Mouse (Mus musculus): ENCODE measurements at regions not wholly inside any gene's neighbourhood (a gene's known extent, or its start where the extent isn't known, plus 50 kb on each side); places are given as distances from the start of the nearest gene placed in this dataset.

GRCm38 (mm10) chrX:13014051-13014450, 57.2 kb upstream of the Usp9x start:
- no peak for DNase-seq

DNA sequence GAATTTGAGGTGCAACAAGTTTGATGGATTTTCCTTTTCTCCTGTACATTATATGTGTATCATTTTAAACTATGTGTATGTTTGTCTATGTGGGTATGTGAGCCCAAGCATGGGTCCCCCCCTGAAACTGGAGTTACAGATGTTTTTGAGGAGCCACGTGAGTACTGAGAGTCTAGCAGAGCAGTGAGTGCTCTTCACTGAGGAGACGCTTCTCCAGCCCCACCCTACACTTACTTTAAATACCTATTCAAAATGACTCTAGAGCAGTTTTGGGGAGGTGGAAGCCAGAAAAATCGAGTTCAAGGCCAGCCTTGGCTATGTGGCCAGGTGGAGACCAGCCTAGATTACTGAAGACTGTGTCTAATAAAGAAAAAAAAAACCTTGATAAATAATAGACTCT, 58.2 kb upstream of the Usp9x start:
- no peak for DNase-seq

- DNase-seq = no peak
Observed at GRCm38 (mm10) chrX:12990777-12991176, 80.5 kb upstream of the Usp9x start.

- no peak for DNase-seq
Observed at GRCm38 (mm10) chrX:12977676-12978075, 93.6 kb upstream of the Usp9x start.

DNA sequence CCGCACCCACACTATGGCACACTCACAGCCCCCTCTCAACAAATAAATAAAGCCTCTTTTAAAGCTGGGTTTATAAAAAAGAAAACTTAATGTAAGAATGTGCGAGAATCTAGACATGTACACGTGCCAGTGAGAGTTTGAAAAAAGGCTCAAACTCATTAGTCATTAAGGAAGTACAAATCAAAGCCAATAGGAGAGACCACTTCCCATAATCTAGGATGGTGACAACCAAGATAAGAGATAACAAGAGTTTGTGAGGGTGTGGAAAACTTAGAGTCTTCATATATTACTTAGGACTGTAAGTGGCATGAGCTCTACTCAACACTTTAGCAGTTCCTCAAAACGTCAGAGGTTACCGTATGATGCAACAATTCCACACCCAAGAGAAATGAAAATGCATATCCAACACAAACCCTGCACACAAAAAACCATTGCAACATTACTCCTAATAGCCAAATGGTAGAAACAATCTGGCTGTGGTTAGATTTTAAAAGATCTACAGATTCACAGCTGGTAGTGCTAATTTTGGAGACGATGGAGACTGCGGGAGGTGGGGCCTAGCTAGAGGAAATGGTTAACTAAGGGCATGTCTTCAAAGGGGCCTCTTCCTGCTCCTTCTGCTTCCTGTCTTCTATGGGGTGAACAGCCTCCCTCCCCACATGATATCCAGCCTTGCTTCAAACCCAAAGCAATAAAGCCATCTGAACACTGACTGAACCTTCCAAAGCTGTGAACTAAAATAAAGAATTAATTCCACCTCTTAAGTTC, 102.1 kb upstream of the Usp9x start:
- DNase-seq = no peak

GRCm38 (mm10) chrX:12959467-12960314, 111.6 kb upstream of the Usp9x start:
- DNase-seq = no peak

DNA sequence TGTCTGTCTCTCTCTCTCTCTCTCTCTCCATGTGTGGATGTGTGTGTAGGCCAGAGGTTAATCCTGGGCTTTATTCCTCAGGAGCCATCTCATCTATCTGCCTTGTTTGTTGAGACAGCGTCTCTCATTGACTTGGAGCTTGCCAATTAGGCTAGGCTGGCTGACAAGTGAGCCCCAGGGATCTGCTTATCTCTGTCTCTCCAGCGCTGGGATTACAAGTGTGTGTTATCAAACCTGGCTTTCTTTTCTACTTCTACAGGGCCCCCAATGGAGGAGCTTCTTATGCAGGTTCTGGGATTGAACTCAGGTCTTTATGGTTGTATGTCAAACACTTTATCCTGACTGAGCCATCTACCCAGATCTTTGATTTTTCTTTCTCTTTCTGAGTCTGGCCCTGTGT, 112.4 kb upstream of the Usp9x start:
- no peak for DNase-seq

- DNase-seq = no peak
Observed at GRCm38 (mm10) chrX:12950928-12951660, 120.2 kb upstream of the Usp9x start.

DNA sequence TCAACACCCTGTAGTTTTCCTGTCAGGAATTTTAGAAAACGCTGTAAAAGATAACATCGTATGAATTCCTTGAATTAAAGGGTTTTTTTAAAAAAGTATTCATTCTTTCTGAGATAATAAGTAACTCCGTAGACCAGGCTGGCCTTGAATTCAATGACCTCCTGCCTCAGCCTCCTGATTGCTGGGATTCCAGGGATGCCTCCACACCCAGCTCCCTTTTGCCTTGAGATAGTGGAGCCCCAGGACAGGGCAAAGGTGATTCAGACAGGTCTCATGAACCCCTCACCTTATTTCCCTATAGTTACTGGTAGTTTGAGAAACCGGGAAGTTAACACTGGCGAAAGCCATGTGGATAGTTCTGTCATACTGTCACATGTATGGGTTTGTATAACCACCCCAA, 128.8 kb upstream of the Usp9x start:
- DNase-seq = no peak

- DNase-seq = peak; percentile 44
Observed at GRCm38 (mm10) chrX:12936406-12937172, 134.7 kb upstream of the Usp9x start.

DNA sequence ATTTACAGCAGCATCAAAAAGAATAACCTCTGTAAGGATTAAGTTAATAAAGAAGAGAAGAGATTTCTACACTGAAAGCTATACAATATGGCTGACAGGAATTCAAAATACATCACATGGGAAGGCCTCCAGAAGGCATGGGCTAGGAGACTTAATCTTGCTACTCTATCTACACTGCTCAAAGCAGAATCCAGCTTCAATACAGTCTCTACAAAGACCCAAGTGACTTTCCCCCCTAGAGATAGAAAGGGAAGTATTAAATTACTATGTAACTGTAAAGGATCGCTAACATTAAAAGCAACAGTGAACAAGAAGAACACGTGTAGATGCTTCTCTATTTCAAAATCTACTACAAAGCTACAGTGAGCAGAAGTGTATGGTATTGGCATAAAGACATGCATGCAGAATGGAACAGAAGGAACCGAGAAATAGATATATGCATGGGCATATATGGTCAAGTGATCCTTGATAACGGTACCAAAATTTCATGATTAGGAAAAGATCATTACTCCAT, 137.9 kb upstream of the Usp9x start:
- DNase-seq = no peak

DNA sequence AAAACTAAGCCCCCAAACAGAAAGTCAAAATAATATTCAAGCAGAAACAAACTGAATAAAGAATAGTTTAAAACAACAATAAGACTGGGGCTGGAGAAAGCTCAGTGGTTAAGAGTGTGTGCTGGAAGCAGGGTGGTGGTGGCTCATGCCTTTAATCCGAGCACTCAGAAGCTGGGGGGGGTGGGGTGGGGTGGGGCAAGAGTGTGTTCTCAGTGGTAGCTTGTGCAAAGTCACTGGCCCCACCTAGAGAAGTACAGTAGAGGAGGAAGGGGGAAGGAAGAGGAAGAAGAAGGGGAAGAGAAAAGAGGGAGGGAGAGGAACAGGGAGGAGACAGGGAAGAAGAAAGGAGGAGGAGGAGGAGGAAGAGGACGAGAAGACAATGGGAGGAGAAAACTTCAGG, 141.1 kb upstream of the Usp9x start:
- DNase-seq = no peak

DNA sequence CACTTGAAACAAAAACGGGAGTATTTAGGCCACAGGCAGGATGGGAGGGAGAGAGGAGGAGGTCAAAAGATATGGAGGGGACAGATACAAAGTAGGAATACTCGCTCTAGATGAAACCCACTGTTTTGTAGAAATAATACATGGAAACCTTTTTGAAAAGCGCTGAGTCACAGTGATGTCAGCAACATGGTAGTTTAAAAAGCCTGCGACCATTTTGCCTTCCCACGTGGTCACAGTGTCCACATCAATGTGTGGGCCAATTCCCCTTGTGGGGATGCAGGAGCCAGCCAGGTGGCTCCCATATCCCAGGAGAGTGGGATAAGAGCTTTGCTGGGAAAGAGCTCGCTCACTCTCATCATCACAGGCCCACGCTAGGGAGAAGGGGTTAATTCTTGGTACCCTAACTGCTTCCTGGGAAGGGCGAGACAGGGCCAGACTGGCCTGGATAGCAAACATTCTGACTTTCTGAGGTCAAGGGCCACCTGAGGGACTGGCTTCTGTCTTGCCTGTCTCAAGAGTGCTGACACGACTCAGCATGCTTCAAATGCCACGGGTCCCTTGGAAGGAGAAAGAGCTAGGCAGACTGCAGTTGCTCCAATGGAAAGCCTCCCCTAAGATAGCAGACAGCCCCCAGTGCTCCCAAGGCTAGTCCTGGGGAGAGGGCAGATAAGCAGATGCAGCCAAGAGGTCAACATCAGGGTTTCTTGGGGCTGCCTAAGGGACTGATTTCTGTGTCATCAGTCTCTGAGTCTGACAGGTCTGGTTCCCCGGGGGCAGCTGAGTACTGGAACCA, 143.3 kb upstream of the Usp9x start:
- DNase-seq = peak; percentile 14

DNA sequence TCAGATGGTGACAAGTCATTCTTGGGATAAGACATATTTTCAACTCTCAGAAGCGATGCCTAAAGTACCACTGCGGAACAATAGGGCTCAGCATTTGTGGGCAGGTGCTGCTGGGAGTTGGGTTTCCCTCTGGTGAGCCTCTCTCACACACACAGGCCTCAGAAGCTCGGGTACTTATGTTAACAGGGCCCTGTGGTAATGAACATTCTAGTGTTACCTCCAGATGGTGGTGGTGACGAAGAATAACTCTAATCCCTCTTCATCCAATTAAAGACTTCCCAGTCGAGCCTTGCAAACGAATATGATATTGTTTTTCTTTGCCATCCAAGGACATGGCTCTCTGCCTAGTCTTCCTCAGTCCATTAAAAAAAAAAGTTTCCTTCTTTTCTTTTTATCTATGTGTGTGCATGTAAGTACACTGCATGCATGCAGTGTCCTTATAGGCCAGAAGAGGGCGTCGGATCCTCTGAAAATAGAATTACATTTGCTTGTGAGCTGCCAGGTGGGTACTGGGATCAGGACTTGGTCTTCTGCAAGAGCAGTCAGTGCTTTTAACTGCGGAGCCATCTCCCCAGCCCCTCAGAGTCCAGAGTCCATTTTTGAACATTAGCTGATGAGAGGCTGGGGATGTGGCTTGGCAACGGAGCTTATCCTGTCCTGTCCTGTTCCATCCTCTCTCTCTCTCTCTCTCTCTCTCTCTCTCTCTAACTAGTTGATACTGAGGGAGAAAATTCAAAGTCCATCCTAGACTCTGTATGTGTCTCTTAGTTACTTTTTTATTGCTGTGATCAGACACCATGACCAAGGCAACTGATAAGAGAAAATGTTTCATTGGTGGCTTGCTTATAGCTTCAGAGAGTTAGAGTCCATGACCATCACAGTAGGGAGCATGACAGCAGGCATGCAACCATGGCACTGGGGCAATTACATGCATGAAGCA, 146.3 kb upstream of the Usp9x start:
- DNase-seq = no peak

DNA sequence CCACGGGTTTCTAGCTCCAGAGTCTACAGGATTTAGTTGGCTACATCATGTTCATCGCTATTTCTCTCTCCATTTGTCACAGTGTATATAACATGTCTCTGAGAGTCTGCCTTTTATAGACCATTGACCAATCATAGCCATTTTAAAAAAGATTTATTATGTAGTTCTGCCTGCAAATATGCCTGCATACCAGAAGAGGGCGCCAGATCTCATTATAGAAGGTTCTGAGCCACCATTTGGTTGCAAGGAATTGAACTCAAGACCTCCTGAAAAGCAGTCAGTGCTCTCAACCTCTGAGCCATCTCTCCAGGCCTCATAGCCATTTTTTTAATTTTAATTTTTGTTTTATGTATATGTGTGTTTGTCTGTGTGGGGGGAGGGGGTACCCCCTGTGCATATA, 151.7 kb upstream of the Usp9x start:
- no peak for DNase-seq

GRCm38 (mm10) chrX:12917105-12917504, 154.2 kb upstream of the Usp9x start:
- DNase-seq = peak; percentile 60

- DNase-seq = peak; percentile 36
Observed at GRCm38 (mm10) chrX:12916684-12917083, 154.6 kb upstream of the Usp9x start.

DNA sequence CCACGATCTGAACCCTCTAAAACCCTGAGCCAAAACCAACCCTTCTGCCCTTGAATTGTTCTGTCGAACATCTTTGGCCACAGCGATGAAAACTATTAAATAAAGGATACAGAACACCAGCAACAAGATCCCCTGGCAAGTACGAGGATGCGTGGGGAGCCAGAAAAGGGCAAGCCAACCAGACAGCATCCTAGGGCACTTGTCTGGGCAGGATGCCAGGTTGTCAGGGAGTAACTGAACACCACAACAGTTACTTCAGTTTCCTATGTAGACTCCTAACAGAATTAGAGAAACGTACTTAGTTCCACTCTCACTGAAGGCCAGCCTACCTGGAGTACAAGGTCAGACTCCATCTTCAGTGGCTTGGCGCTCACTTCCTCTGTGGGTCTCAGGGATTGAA, 138.4 kb upstream of the Med14 start:
- DNase-seq = no peak

DNA sequence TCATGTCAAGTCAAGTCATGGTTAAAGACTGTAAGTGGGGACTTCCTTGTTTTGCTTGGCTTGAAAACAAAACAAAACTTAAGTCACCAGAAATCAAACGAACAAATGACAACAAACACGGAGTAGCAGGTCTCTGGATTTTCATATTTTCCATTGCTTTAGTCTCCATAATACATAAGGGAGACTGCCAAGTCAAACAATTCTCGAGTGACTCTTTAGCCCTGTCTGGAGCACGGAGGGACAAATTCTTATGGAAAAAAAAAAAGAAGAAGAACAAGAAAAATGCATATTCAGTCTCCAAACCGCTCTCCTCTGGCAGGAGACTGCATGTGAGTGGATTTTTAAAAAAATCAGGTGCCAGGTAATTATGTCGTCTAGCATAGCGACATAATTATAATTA, 129.6 kb upstream of the Med14 start:
- DNase-seq = no peak

DNA sequence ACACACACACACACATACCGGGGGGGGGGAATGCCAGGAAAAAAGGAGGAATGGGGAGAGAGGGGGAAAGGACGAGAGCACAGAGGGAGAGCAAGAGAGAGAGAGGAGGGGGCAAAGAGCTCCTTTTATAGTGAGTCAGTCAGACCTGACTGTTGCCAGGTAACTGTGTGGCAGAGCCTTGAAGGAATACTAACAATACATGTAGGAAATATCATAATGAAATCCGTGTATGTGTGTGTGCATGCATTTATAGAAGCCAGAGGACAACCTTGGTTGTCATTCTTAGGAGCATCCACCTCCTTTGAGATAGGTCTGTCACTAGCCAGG, 127.6 kb upstream of the Med14 start:
- DNase-seq = no peak
